16 mouse cellular contexts compared by ENCODE assay signal in genomic region chr15:83423589-83424384, GRCm38 (mm10). TPM values are rescaled to one million over a fixed set of nuclear protein-coding genes. Genes with fewer than 3 reads are reported as not detected.
A peak's percentile ranks its signal among the peaks of the same experiment; 100 is the strongest.
DNase-seq lines count a peak whose midpoint lies in the region; ATAC-seq and TF ChIP-seq lines count a peak whose summit lies in the region.
"Had no signal": no experiment of that assay in that cellular context is flagged by ENCODE, and none has a peak within 500 bp of the region (broad histone marks: within the 10 kb centered on the region; RNA-seq: fewer than 3 reads in every experiment).

No protein-coding gene starts in this region.

- H3K9ac ChIP-seq in lung, embryonic 14.5 days = no peak overlapping the region
- H3K9ac ChIP-seq in liver, embryonic 12.5 days = peak overlapping the region; percentile 75
- no peak overlapping the region for H3K9ac ChIP-seq in stomach, embryonic 16.5 days (ENCODE audit: low read length)
- H3K9ac ChIP-seq: embryonic facial prominence, embryonic 13.5 days; forebrain, postnatal 0 days; lung, embryonic 15.5 days; midbrain, embryonic 13.5 days had no signal

- no peaks in the 10 kb centered on the region for H3K36me3 ChIP-seq in lung, embryonic 14.5 days (ENCODE audit: insufficient read depth)
- H3K36me3 ChIP-seq in liver, embryonic 12.5 days = 0 out of 2 replicates have a peak, but pooled peaks cover 3% of the 10 kb centered on the region
- no peaks in the 10 kb centered on the region for H3K36me3 ChIP-seq in stomach, embryonic 16.5 days (ENCODE audit: control insufficient read depth, insufficient read depth, low read length)
- H3K36me3 ChIP-seq: embryonic facial prominence, embryonic 13.5 days; lung, embryonic 15.5 days; midbrain, embryonic 13.5 days had no signal

- no peaks in the 10 kb centered on the region for H3K4me1 ChIP-seq in lung, embryonic 14.5 days (ENCODE audit: insufficient read depth)
- H3K4me1 ChIP-seq in liver, embryonic 12.5 days = peaks cover 98% of the 10 kb centered on the region
- H3K4me1 ChIP-seq in stomach, embryonic 16.5 days (ENCODE audit: control insufficient read depth, insufficient read depth, low read length) = peaks cover 40% of the 10 kb centered on the region
- H3K4me1 ChIP-seq: midbrain, embryonic 13.5 days had no signal

- peak; percentile 6; the same call in 1 of the 2 replicates for TF ChIP-seq CTCF in gastrocnemius, adult 2 months (IDR thresholded peaks at IDR 0.05)
- TF ChIP-seq CTCF in lung, embryonic 14.5 days (IDR thresholded peaks at IDR 0.05; ENCODE audit: low read depth) = 0 out of 2 replicates have a peak, but pooled peaks have one; percentile 5

- no peak overlapping the region for H3K4me3 ChIP-seq in gastrocnemius, adult 2 months
- no peak overlapping the region for H3K4me3 ChIP-seq in lung, embryonic 14.5 days (ENCODE audit: low read depth, low read length)
- H3K4me3 ChIP-seq in liver, embryonic 12.5 days = peak overlapping the region; percentile 44
- H3K4me3 ChIP-seq in stomach, embryonic 16.5 days (replicated peaks; ENCODE audit: low read length) = no peak overlapping the region
- H3K4me3 ChIP-seq: embryonic facial prominence, embryonic 13.5 days; lung, embryonic 15.5 days; midbrain, embryonic 13.5 days had no signal

- no peaks in the 10 kb centered on the region for H3K9me3 ChIP-seq in lung, embryonic 14.5 days (ENCODE audit: low read depth, low read length)
- H3K9me3 ChIP-seq in liver, embryonic 12.5 days (replicated peaks) = no peaks in the 10 kb centered on the region
- no peaks in the 10 kb centered on the region for H3K9me3 ChIP-seq in stomach, embryonic 16.5 days (replicated peaks; ENCODE audit: control insufficient read depth, low read length)
- H3K9me3 ChIP-seq: embryonic facial prominence, embryonic 13.5 days; lung, embryonic 15.5 days; midbrain, embryonic 13.5 days had no signal

- H3K27me3 ChIP-seq in lung, embryonic 14.5 days (ENCODE audit: insufficient read depth, low read length) = no peaks in the 10 kb centered on the region
- no peaks in the 10 kb centered on the region for H3K27me3 ChIP-seq in liver, embryonic 12.5 days (replicated peaks)
- no peaks in the 10 kb centered on the region for H3K27me3 ChIP-seq in stomach, embryonic 16.5 days (ENCODE audit: control insufficient read depth, insufficient read depth, low read length)
- H3K27me3 ChIP-seq: embryonic facial prominence, embryonic 13.5 days; lung, embryonic 15.5 days; midbrain, embryonic 13.5 days had no signal

- H3K27ac ChIP-seq in gastrocnemius, adult 2 months = peak overlapping the region; percentile 66
- H3K27ac ChIP-seq in lung, embryonic 14.5 days (ENCODE audit: low read depth) = no peak overlapping the region
- H3K27ac ChIP-seq in liver, embryonic 12.5 days = peak overlapping the region; percentile 99
- peak overlapping the region; percentile 31; the same call in 1 of the 2 replicates for H3K27ac ChIP-seq in stomach, embryonic 16.5 days (ENCODE audit: low read length)
- H3K27ac ChIP-seq: embryonic facial prominence, embryonic 13.5 days; lung, embryonic 15.5 days; midbrain, embryonic 13.5 days had no signal

- DNase-seq in gastrocnemius, adult 2 months = no peak
- no peak for DNase-seq in gastrocnemius, postnatal 14 days
- DNase-seq in lung, embryonic 14.5 days = no peak
- DNase-seq in lung, postnatal 4 days = no peak
- no peak for DNase-seq in thymus, postnatal 36 days
- no peak for DNase-seq in neural tube, embryonic 10.5 days (ENCODE audit: extremely low spot score, low spot score)
- DNase-seq: adrenal gland, postnatal 36 days; cerebellum, adult 2 months; forebrain, postnatal 0 days; kidney, postnatal 4 days; right cerebral cortex, adult 18-20 months had no signal

- intact Hi-C loops in gastrocnemius, adult 2 months (cut with DNase I) = no loop called here
- intact Hi-C loops in gastrocnemius, postnatal 14 days (cut with DNase I; ENCODE audit: low total_unique reads) = no loop called here

- 60% methylated on average over 5 of the region's 5 CpGs for WGBS in lung, embryonic 14.5 days
- 41% methylated on average over 5 of the region's 5 CpGs for WGBS in liver, embryonic 12.5 days (ENCODE audit: insufficient replicate concordance)
- WGBS in stomach, embryonic 16.5 days = 48% methylated on average over 5 of the region's 5 CpGs

- 0 out of 2 replicates have a peak, but pooled peaks have one; percentile 8 for ATAC-seq in lung, embryonic 14.5 days (ENCODE audit: insufficient read depth)
- peak; percentile 83 for ATAC-seq in liver, embryonic 12.5 days
- ATAC-seq in stomach, embryonic 16.5 days (ENCODE audit: insufficient read depth, low FRiP score) = peak; percentile 68; the same call in 1 of the 2 replicates
- ATAC-seq: forebrain, postnatal 0 days; midbrain, embryonic 13.5 days had no signal

- H3K4me2 ChIP-seq in lung, embryonic 14.5 days = no peak overlapping the region; the same call in 1 of the 2 replicates
- peak overlapping the region; percentile 69 for H3K4me2 ChIP-seq in liver, embryonic 12.5 days
- H3K4me2 ChIP-seq in stomach, embryonic 16.5 days (ENCODE audit: low read depth, low read length) = no peak overlapping the region
- H3K4me2 ChIP-seq: embryonic facial prominence, embryonic 13.5 days; lung, embryonic 15.5 days; midbrain, embryonic 13.5 days had no signal

RNA-seq across cellular contexts. Expression of gene Pacsin2, which starts 40.6 kb away (rescaled TPM):
- total RNA-seq in gastrocnemius, adult 2 months (2021) = 10 to 100 TPM; 43.7 to 70.1 TPM
- 10 to 100 TPM; 43.9 to 45.1 TPM for total RNA-seq in gastrocnemius, postnatal 14 days (2021)
- polyA plus RNA-seq in lung, embryonic 14.5 days (2014; fragmentation: Nextera tagmentation; extraction: Ambion mirVana) = 62.3 and 63.8 TPM in 2 replicates
- 65.1 and 68.4 TPM in 2 replicates for polyA plus RNA-seq in liver, embryonic 12.5 days (2016; fragmentation: Nextera tagmentation; extraction: Ambion mirVana)
- polyA plus RNA-seq in stomach, embryonic 16.5 days (2015; fragmentation: Nextera tagmentation; extraction: Ambion mirVana) = 64.5 and 67.9 TPM in 2 replicates

Comparison
In these comparisons a context has a peak if more than half of its experiments do, and no peak if none do; other contexts are left out.
1. ATAC-seq: peak in every context shown above with its lines; median percentile 83 in liver, embryonic 12.5 days; 68 in stomach, embryonic 16.5 days; 8 in lung, embryonic 14.5 days.